Mouse (Mus musculus): Measurements from ENCODE around the gene Scin.

- TF ChIP-seq POLR2A (IDR thresholded peaks at IDR 0.05; ENCODE audit: low read depth, low read length), result no peak
- no peak for TF ChIP-seq CTCF (IDR thresholded peaks at IDR 0.05; ENCODE audit: extremely low read depth, insufficient read depth, insufficient read length, insufficient replicate concordance)
Measured at GRCm38 (mm10) chr12:40118872-40119271, 15.2 kb downstream of the Scin start.
